Mouse (Mus musculus): ENCODE measurements around the gene Kif21b. TPM values are rescaled to one million over a fixed set of nuclear protein-coding genes. Genes with fewer than 3 reads are reported as not detected.

The Kif21b gene
- polyA plus RNA-seq, 1 experiment from 2014 or later: 7.3 TPM

GRCm38 (mm10) chr1:136141176-136141950, 10.2 kb downstream of the Kif21b start:
- 81% methylated on average over 11 of the region's 11 CpGs for WGBS
- no peak overlapping the region for H3K4me3 ChIP-seq
- peaks cover 18% of the 10 kb centered on the region for H3K36me3 ChIP-seq (replicated peaks)
- peaks cover 3% of the 10 kb centered on the region; the same call in 1 of the 2 replicates for H3K27me3 ChIP-seq (replicated peaks; ENCODE audit: low read depth, poor library complexity, severe bottlenecking)
- DNase-seq (ENCODE audit: low spot score): no peak
- no peaks in the 10 kb centered on the region for H3K9me3 ChIP-seq
- peaks cover 85% of the 10 kb centered on the region for H3K4me1 ChIP-seq
- no peak overlapping the region for H3K27ac ChIP-seq (replicated peaks)

- H3K27me3 ChIP-seq (replicated peaks; ENCODE audit: low read depth, poor library complexity, severe bottlenecking): peaks cover 3% of the 10 kb centered on the region; the same call in 1 of the 2 replicates
- H3K27ac ChIP-seq (replicated peaks): no peak overlapping the region; the same call in 1 of the 2 replicates
- H3K36me3 ChIP-seq (replicated peaks): peaks cover 28% of the 10 kb centered on the region
- H3K9me3 ChIP-seq: no peaks in the 10 kb centered on the region
- 55% methylated on average over 6 of the region's 6 CpGs for WGBS
- H3K4me3 ChIP-seq: no peak overlapping the region
- H3K4me1 ChIP-seq: peaks cover 76% of the 10 kb centered on the region
- DNase-seq (ENCODE audit: low spot score): no peak
Observed at GRCm38 (mm10) chr1:136142336-136142735, 11.1 kb downstream of the Kif21b start.

GRCm38 (mm10) chr1:136143514-136143913, 12.3 kb downstream of the Kif21b start:
- no peak for DNase-seq (ENCODE audit: low spot score)
- H3K27ac ChIP-seq (replicated peaks): no peak overlapping the region
- peaks cover 64% of the 10 kb centered on the region for H3K4me1 ChIP-seq
- H3K4me3 ChIP-seq: no peak overlapping the region
- 92% methylated on average over 10 of the region's 10 CpGs for WGBS
- H3K36me3 ChIP-seq (replicated peaks): peaks cover 39% of the 10 kb centered on the region
- H3K27me3 ChIP-seq (replicated peaks; ENCODE audit: low read depth, poor library complexity, severe bottlenecking): peaks cover 3% of the 10 kb centered on the region; the same call in 1 of the 2 replicates
- H3K9me3 ChIP-seq: no peaks in the 10 kb centered on the region

DNA sequence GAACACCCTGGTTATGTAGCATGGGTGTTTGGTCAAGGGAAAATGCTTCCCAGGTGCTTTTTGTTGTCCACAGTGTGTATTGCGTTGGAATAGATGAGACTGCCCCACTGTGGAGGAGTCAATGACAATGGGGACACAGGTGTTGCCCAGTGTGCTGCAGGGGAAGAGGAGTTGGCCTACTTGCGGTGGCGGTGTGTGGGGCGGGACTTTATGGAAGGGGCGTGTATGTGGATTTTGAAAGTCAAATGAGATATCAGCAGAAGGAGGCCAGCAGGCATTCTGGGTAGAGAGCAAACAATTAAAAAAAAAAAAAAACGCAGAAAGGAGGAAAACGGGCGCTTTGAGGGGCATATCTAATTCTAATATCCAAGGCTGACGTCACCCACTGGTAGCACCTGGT, 18.5 kb downstream of the Kif21b start:
- Histone ChIP-seq H3K36me3 (replicated peaks) (peaks cover 97% of the 10 kb centered on the region), H3K4me1 (peaks cover 3% of the 10 kb centered on the region; the same call in 1 of the 2 replicates), H3K27ac (replicated peaks) (no peak overlapping the region), H3K27me3 (replicated peaks; ENCODE audit: low read depth, poor library complexity, severe bottlenecking) (no peaks in the 10 kb centered on the region), H3K4me3 (no peak overlapping the region), H3K9me3 (no peaks in the 10 kb centered on the region)
- no peak for DNase-seq (ENCODE audit: low spot score)
- 88% methylated on average over 9 of the region's 9 CpGs for WGBS

GRCm38 (mm10) chr1:136151371-136151770, 20.2 kb downstream of the Kif21b start:
- WGBS: 93% methylated on average over 8 of the region's 8 CpGs
- Histone ChIP-seq H3K36me3 (replicated peaks) (peaks cover 99% of the 10 kb centered on the region), H3K9me3 (no peaks in the 10 kb centered on the region)

GRCm38 (mm10) chr1:136156304-136156703, 25.1 kb downstream of the Kif21b start:
- H3K27me3 ChIP-seq (replicated peaks; ENCODE audit: low read depth, poor library complexity, severe bottlenecking): no peaks in the 10 kb centered on the region
- H3K4me1 ChIP-seq: no peaks in the 10 kb centered on the region
- H3K36me3 ChIP-seq (replicated peaks): peaks cover 97% of the 10 kb centered on the region
- H3K27ac ChIP-seq (replicated peaks): no peak overlapping the region
- no peak for DNase-seq (ENCODE audit: low spot score)
- no peak overlapping the region for H3K4me3 ChIP-seq
- no peaks in the 10 kb centered on the region for H3K9me3 ChIP-seq
- 94% methylated on average over 4 of the region's 4 CpGs for WGBS

More at GRCm38 (mm10) chr1:136151371-136151770, 20.2 kb downstream of the Kif21b start:
- no peaks in the 10 kb centered on the region for H3K27me3 ChIP-seq (replicated peaks; ENCODE audit: low read depth, poor library complexity, severe bottlenecking)
- H3K4me1 ChIP-seq: no peaks in the 10 kb centered on the region
- no peak for DNase-seq (ENCODE audit: low spot score)
- no peak overlapping the region for H3K4me3 ChIP-seq
- H3K27ac ChIP-seq (replicated peaks): no peak overlapping the region

DNA sequence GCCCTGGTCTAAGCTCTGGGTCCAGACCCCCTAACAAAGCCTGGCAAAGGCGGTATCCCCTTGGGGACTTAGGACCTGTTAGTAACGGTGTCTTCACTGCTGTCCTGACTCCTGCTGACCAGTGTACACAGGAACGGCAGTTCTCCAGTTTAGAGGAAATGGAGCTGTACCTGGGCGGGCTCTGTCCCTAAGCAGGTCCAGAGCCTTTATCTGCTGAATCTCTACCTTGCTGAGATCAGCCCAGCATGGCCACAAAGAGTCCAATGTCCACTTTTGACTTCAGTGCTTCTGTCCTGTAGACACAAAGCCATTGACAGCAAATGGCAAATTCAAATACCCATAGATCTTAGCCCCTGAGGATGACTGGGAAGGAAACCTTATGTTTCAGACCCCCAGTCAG, 25.8 kb downstream of the Kif21b start:
- peaks cover 97% of the 10 kb centered on the region for H3K36me3 ChIP-seq (replicated peaks)
- WGBS: 93% methylated on average over 4 of the region's 4 CpGs
- no peak overlapping the region for H3K27ac ChIP-seq (replicated peaks)

GRCm38 (mm10) chr1:136159830-136160229, 28.6 kb downstream of the Kif21b start:
- no peaks in the 10 kb centered on the region for H3K9me3 ChIP-seq
- no peak for DNase-seq (ENCODE audit: low spot score)
- no peak overlapping the region for H3K27ac ChIP-seq (replicated peaks)
- no peaks in the 10 kb centered on the region; the same call in 1 of the 2 replicates for H3K4me1 ChIP-seq
- H3K4me3 ChIP-seq: no peak overlapping the region
- peaks cover 97% of the 10 kb centered on the region for H3K36me3 ChIP-seq (replicated peaks)
- H3K27me3 ChIP-seq (replicated peaks; ENCODE audit: low read depth, poor library complexity, severe bottlenecking): no peaks in the 10 kb centered on the region
- 51% methylated on average over 12 of the region's 12 CpGs for WGBS

More for the DNA sequence above, 25.8 kb downstream of the Kif21b start:
- Histone ChIP-seq H3K27me3 (replicated peaks; ENCODE audit: low read depth, poor library complexity, severe bottlenecking) (no peaks in the 10 kb centered on the region), H3K9me3 (no peaks in the 10 kb centered on the region), H3K4me3 (no peak overlapping the region), H3K4me1 (no peaks in the 10 kb centered on the region)
- DNase-seq (ENCODE audit: low spot score): no peak

GRCm38 (mm10) chr1:136160297-136160696, 29.1 kb downstream of the Kif21b start:
- Histone ChIP-seq H3K36me3 (replicated peaks) (peaks cover 98% of the 10 kb centered on the region), H3K27ac (replicated peaks) (no peak overlapping the region), H3K27me3 (replicated peaks; ENCODE audit: low read depth, poor library complexity, severe bottlenecking) (no peaks in the 10 kb centered on the region), H3K9me3 (no peaks in the 10 kb centered on the region), H3K4me3 (no peak overlapping the region), H3K4me1 (peaks cover 4% of the 10 kb centered on the region; the same call in 1 of the 2 replicates)
- WGBS: 91% methylated on average over 12 of the region's 12 CpGs
- no peak for DNase-seq (ENCODE audit: low spot score)

DNA sequence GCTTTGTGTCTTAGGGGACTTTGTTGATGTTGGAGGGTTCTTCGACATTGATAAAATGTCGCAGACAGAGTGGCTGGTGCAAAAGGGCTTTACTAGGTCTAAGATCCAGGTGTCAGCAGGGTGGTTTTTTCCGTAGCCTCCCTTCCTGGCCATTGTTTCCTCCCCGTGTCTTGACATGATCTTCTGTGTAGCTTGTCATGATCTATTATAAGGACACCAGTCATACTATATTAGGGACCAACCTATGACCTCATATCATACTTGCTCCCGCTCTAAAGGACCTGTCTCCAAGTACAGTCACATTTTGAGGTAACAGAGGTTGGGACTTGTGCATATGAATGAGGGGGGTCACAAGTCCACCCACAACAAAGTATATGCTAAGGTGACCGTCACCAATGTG, 29.7 kb downstream of the Kif21b start:
- no peak for DNase-seq (ENCODE audit: low spot score)
- Histone ChIP-seq H3K27me3 (replicated peaks; ENCODE audit: low read depth, poor library complexity, severe bottlenecking) (no peaks in the 10 kb centered on the region), H3K9me3 (no peaks in the 10 kb centered on the region), H3K4me3 (no peak overlapping the region), H3K36me3 (replicated peaks) (peaks cover 98% of the 10 kb centered on the region), H3K4me1 (peaks cover 5% of the 10 kb centered on the region; the same call in 1 of the 2 replicates), H3K27ac (replicated peaks) (no peak overlapping the region)
- WGBS: 92% methylated on average over 6 of the region's 6 CpGs

DNA sequence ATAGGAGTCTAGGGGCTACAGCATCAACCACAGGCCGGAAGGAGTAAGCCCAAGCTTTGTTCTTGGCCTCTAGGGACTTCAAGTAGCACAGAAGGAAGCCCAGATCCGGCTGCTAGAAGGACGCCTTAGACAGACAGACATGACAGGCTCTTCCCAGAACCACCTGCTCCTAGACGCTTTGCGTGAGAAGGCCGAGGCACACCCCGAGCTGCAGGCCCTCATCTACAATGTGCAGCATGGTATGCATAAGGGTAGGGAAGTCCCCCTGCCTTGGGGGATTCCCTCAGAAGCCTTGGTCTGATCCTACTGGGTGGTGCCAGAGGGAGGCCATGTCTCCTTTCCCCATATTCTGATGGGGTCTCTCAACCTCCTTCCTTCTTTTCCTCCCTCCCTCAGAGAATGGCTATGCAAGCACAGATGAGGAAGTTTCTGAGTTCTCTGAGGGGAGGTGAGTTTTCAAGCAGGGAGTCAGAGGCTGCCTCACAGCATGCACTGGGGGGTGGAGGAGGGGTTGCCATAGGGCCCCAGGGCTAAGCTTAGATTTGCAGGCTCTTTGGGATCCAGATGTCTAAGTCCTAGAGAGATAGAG, 30.2 kb downstream of the Kif21b start:
- no peak overlapping the region for H3K27ac ChIP-seq (replicated peaks)
- peaks cover 94% of the 10 kb centered on the region for H3K36me3 ChIP-seq (replicated peaks)
- no peak for DNase-seq (ENCODE audit: low spot score)
- no peaks in the 10 kb centered on the region for H3K9me3 ChIP-seq
- peaks cover 5% of the 10 kb centered on the region; the same call in 1 of the 2 replicates for H3K4me1 ChIP-seq
- WGBS: 87% methylated on average over 7 of the region's 7 CpGs
- no peak overlapping the region for H3K4me3 ChIP-seq
- no peaks in the 10 kb centered on the region for H3K27me3 ChIP-seq (replicated peaks; ENCODE audit: low read depth, poor library complexity, severe bottlenecking)

DNA sequence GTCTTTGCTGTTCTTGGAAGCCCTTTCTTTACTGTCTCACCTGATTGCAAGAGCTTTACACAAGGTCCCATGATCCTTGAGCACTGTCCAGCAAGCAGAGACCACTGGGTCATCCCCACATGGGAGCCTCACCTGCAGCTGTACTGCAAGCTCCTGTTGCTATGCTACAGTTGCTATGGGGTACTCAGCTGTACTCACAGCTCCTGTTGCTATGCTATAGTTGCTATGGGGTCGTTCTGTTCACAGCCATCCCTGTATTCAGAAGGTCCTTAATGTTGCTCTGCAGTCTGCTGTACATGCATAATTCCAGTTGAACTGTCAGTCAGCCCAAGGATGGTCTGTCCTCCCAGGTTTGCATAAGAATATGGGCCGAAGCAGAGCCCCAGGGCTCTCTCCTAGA, 34.2 kb downstream of the Kif21b start:
- peaks cover 80% of the 10 kb centered on the region for H3K36me3 ChIP-seq (replicated peaks)
- WGBS: 73% methylated on average over 2 of the region's 2 CpGs
- no peaks in the 10 kb centered on the region for H3K27me3 ChIP-seq (replicated peaks; ENCODE audit: low read depth, poor library complexity, severe bottlenecking)
- no peak for DNase-seq (ENCODE audit: low spot score)
- H3K4me1 ChIP-seq: peaks cover 20% of the 10 kb centered on the region; the same call in 1 of the 2 replicates
- no peaks in the 10 kb centered on the region for H3K9me3 ChIP-seq
- H3K4me3 ChIP-seq: no peak overlapping the region
- no peak overlapping the region for H3K27ac ChIP-seq (replicated peaks)

- WGBS: 75% methylated on average over 8 of the region's 8 CpGs
- Histone ChIP-seq H3K36me3 (replicated peaks) (peaks cover 76% of the 10 kb centered on the region), H3K9me3 (no peaks in the 10 kb centered on the region), H3K27me3 (replicated peaks; ENCODE audit: low read depth, poor library complexity, severe bottlenecking) (peaks cover 6% of the 10 kb centered on the region; the same call in 1 of the 2 replicates), H3K4me1 (peaks cover 25% of the 10 kb centered on the region), H3K27ac (replicated peaks) (no peak overlapping the region), H3K4me3 (no peak overlapping the region)
- no peak for DNase-seq (ENCODE audit: low spot score)
Observed at GRCm38 (mm10) chr1:136167657-136168056, 36.5 kb downstream of the Kif21b start.
